9 mouse cellular contexts compared by ENCODE assay signal in the genomic region with DNA sequence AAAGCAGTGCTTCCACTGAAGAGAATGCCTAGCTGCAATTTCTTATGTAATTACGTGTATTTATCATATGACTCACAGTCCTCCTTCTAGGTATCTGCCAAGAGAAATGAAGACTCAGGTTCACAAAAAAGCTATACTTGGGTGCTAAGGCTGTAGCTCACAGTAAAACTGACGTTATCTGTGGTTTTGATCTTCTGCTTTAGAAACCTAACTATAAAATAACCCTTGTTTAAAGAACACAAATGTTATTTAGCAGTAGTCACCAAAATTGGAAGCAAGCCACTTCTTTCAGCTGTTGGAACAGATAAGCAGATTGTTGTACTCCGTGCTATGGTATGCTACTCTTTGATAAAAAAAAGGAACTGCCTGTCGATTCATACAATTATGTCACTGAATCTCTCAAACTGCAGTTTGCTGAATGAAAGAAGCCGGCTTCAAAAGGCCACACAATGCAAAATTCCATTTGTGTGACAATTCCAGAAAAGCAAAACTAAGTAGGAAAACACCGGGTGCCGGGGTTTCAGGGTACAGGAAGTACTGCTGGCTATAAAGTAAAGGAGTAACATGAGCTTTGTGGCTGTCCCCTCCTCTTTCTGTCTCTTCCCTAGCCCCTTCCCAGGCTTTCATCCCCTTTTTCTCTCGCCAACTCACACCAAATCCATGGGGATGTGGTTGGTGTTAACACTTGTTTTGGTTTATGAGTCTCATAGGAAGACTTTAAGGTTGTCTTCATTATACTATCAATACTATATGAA. TPM values are rescaled to one million over a fixed set of nuclear protein-coding genes. Genes with fewer than 3 reads are reported as not detected.
DNase-seq lines count a peak whose midpoint lies in the region; ATAC-seq and TF ChIP-seq lines count a peak whose summit lies in the region.
"Had no signal": no experiment of that assay in that cellular context is flagged by ENCODE, and none has a peak within 500 bp of the region (broad histone marks: within the 10 kb centered on the region; RNA-seq: fewer than 3 reads in every experiment).

No protein-coding gene starts in this region.

- 31% methylated on average over 8 of the region's 8 CpGs for WGBS in liver, postnatal 0 days (ENCODE audit: insufficient replicate concordance)

- no peak for TF ChIP-seq CTCF in liver, postnatal 0 days (IDR thresholded peaks at IDR 0.05; ENCODE audit: low read depth)

- peak; percentile 31 for DNase-seq in heart, adult 8-10 months (ENCODE audit: low spot score)
- DNase-seq in heart, postnatal 4 days: no peak
- peak; percentile 36 for DNase-seq in CD4-positive, CD25-positive, alpha-beta regulatory T cell, adult 2 months (ENCODE audit: low read depth, low spot score)
- DNase-seq in liver, postnatal 0 days: peak; percentile 19
- DNase-seq in right cerebral cortex, postnatal 4 days: no peak
- DNase-seq in cerebellum, adult 11-12 months: no peak
- DNase-seq in adrenal gland, postnatal 4 days (ENCODE audit: low spot score in 2 of 2): no peak

- TF ChIP-seq EP300 in liver, postnatal 0 days (IDR thresholded peaks at IDR 0.05; ENCODE audit: low read depth): peak; percentile 94

- no peaks in the 10 kb centered on the region for H3K9me3 ChIP-seq in liver, postnatal 0 days (ENCODE audit: low read length)

- H3K9ac ChIP-seq in liver, postnatal 0 days (replicated peaks): no peak overlapping the region

- peaks cover 14% of the 10 kb centered on the region for H3K4me1 ChIP-seq in liver, postnatal 0 days (ENCODE audit: insufficient read depth)

- ATAC-seq in common myeloid progenitor, adult 5-6 weeks (replicated peaks; ENCODE audit: low read depth, poor library complexity, severe bottlenecking): peak; percentile 88
- ATAC-seq in liver, postnatal 0 days: peak; percentile 82

- no peaks in the 10 kb centered on the region for H3K27me3 ChIP-seq in liver, postnatal 0 days (ENCODE audit: insufficient read depth, low read length)

- peak overlapping the region; percentile 48 for H3K4me2 ChIP-seq in liver, postnatal 0 days (ENCODE audit: low read depth, low read length)

- H3K36me3 ChIP-seq in liver, postnatal 0 days (replicated peaks; ENCODE audit: insufficient read depth, low read length): no peaks in the 10 kb centered on the region

- H3K4me3 ChIP-seq in liver, postnatal 0 days (ENCODE audit: low read depth, low read length): no peak overlapping the region

- peak overlapping the region; percentile 49; the same call in 1 of the 2 replicates for H3K27ac ChIP-seq in liver, postnatal 0 days (ENCODE audit: low read depth)
- H3K27ac ChIP-seq: macrophage had no signal

RNA-seq across cellular contexts. Expression of a gene that starts 17.0 kb away (rescaled TPM):
- total RNA-seq in heart, adult 8-10 months (2022): 1 to 10 TPM; 5.2 to 6.9 (median 6.2) TPM
- total RNA-seq in heart, postnatal 4 days (2021): 10 to 100 TPM; 13.1 to 15.0 TPM
- 8.0 and 9.1 TPM in 2 replicates for total RNA-seq in common myeloid progenitor, adult 5-6 weeks (2017)
- polyA plus RNA-seq in liver, postnatal 0 days (2015; fragmentation: Nextera tagmentation; extraction: Ambion mirVana): 3.1 and 4.9 TPM in 2 replicates
- total RNA-seq in adrenal gland, postnatal 4 days (2021): 10 to 100 TPM; 34.1 to 39.3 TPM

RNA-seq across cellular contexts. Expression of a gene that starts 28.5 kb away (rescaled TPM):
- total RNA-seq in heart, adult 8-10 months (2022): 1,000 to 10,000 TPM; 1,695 to 2,076 (median 1,892) TPM
- total RNA-seq in heart, postnatal 4 days (2021): 1,000 to 10,000 TPM; 1,187 to 1,211 TPM
- 338 and 402 TPM in 2 replicates for total RNA-seq in common myeloid progenitor, adult 5-6 weeks (2017)
- polyA plus RNA-seq in liver, postnatal 0 days (2015; fragmentation: Nextera tagmentation; extraction: Ambion mirVana): 537 and 543 TPM in 2 replicates
- 100 to 1,000 TPM; 338 to 374 TPM for total RNA-seq in adrenal gland, postnatal 4 days (2021)

RNA-seq across cellular contexts. Expression of a gene that starts 32.3 kb away (rescaled TPM):
- 10 to 100 TPM; 38.8 to 55.3 (median 46.9) TPM for total RNA-seq in heart, adult 8-10 months (2022)
- total RNA-seq in heart, postnatal 4 days (2021): 10 to 100 TPM; 44.6 to 44.7 TPM
- 77.3 and 80.5 TPM in 2 replicates for total RNA-seq in common myeloid progenitor, adult 5-6 weeks (2017)
- polyA plus RNA-seq in liver, postnatal 0 days (2015; fragmentation: Nextera tagmentation; extraction: Ambion mirVana): 21.7 and 22.3 TPM in 2 replicates
- 10 to 100 TPM; 51.6 to 57.8 TPM for total RNA-seq in adrenal gland, postnatal 4 days (2021)

Comparison
In these comparisons a context has a peak if more than half of its experiments do, and no peak if none do; other contexts are left out.
1. DNase-seq: peak in heart, adult 8-10 months (single experiment), CD4-positive, CD25-positive, alpha-beta regulatory T cell, adult 2 months (single experiment) and liver, postnatal 0 days (single experiment); none in heart, postnatal 4 days (single experiment), right cerebral cortex, postnatal 4 days (single experiment), cerebellum, adult 11-12 months (single experiment) and adrenal gland, postnatal 4 days (0 of 2).